Mouse (Mus musculus): ENCODE data around the gene Vldlr.

- no peak for TF ChIP-seq POLR2A (IDR thresholded peaks at IDR 0.05; ENCODE audit: low read depth, low read length)
- no peak for TF ChIP-seq CTCF (conservative IDR thresholded peaks at IDR 0.05; ENCODE audit: insufficient read depth, insufficient read length, low read depth, low read length)
Observed at GRCm38 (mm10) chr19:27215596-27215995, 688 bp upstream of the Vldlr start.
